Mouse (Mus musculus) kidney, postnatal 36 days (tissue): Measurements from ENCODE around the gene Cd302.

Experiments used
- DNase-seq, 2 experiments: peaks; one replicate each; pipeline ENCODE4 v3.0.0; 2021 to 2022; ENCODE audit warnings: mixed read lengths in 2 of 2

Cd302 gene

DNA sequence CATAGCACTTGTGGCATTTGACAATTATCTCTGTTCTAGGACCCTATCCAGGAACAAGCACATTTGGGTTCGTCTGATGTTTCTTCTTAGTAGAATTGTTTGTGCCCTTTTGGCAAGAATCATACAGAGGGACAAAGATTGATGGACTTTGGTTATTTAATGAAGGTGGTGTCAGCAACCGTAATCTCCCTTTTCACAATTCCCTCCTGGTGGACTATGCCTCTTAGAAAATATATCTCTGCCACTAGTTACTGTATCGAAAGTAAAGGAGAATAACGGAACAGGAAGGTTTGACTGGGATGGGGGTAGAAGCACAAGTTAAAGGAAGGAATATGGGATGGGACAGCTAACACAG lies at the start of gene Cd302:
Gene Cd302, minus strand, starts transcription at position 22 of the 355 bp plus-strand sequence.
- DNase-seq = no peak

DNA sequence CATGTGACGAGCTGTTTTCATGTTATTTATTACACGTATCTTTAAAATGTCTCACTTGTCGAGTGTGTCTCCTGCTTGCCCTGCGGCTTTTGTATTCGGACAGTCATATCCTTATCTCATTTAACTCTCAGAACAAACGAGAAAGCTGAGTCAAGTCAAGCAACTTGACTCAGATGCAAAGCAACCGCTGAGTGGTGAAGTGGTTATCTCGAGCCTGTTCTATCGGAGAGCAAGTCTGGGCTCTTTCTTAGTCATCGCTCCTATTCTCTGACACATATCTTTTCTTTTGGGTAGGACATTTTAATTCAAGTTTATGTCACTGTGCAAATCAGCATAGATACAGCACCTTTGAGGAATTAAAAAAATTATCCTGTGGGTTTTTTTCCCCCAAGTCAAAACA lies 44.4 kb upstream of the Cd302 start:
- no peak for DNase-seq

DNA sequence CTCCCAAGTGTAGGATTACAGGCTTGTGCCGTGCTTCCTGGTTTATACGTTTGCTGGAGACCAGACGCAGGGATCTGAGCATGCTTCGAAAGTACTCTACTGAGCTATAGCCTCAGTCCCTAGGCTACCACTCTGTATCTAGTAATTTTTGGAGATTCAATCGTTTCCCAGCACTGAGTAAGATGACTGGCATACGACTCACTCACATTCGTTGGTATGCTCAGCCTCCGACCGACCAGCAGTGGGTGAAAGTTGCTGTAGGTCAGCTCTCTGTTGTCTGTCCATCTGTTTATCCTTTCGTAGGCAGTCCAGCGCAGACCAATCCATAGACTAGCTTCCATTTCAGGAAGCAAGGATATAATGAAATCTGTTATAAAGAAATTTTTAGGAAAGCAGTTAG lies 43.3 kb upstream of the Cd302 start:
- no peak for DNase-seq

DNA sequence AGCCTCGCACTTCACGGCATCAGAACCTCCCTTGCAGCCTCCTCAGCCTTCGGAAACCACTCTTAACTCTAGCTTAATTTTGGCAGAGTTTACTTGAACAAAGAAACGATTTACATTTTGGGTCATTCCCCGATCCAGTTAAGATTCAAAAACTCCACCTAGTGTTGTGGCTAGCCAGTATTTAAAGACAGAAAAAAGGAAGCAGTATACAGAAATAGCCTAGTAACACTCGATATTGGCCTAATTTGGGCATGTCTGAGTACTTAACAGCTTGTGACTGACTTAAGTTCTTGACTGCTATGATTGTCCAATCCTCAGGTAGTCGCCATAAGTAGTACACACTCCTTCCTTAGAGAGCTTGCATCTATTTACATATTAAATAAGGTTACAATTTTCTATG lies 42.7 kb upstream of the Cd302 start:
- no peak for DNase-seq

DNA sequence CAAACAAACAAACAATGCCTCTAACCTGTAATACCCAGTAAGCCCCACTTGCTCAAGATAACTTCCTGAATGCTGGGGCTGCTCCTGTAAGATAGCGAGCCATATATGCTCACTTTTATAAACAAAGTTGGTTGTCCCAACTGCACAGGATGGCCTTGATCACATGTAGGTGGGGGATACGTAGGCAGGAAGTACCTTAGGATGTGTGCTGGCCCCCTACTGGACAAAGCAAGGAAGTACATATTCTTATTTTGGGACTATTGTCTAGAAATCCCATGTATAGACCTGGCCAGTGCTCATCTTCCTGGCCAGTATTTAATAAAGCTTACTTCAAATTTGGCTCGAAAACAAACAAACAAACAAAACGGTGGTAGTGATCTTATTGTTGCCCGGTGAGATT lies 39.1 kb upstream of the Cd302 start:
- peak in 1 of 2 experiments; percentile 13 for DNase-seq

DNA sequence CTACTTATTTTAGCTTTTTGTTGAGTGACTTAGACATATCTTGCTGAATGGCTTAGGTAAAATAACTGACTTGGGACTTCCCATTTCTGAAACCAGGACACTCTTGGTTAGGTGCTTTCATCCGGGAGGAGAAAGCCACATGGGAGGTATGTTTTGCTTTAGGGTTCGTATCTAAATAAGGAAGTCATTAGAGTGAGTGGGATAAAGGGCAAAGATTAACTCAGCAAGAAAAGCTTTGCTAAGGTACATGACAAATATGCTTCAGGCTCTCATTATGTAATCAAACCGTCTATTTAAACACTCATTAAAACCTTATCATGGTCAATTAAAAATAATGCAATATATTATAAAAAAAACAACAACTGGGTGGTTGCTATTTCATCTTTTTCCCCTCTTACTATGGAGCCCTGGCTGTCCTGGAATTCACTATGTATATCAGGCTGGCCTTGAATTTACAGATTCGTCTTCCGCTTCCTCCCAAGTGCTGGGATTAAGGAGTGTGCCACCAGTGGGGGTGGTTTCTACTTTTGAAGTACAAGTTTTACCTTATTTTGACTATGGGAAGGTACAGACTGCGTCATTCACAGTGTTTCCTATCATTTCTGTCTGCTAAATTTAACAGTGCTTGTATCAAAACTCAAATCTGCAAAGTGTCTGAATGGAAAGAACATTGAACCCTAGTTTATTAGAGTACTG lies 37.9 kb upstream of the Cd302 start:
- no peak for DNase-seq

DNA sequence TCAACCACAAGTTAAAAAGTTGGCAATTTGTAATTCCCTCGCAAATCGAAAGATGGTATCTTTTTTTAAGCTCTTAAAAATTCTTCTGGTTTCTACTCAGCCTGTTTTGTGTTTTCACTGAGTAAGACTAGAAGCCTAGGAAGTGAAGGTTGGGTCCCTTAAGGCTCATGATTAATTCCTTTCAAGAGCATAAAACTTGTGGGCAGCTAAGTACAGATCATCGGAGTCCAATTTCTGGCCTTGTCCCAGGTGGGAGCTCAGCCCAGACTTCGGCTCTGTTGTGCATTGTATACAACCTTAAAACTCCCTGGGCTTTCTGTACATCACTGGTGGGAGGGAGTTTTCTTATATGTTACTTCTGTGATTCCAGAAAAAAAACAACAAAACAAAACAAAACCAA lies 19.5 kb upstream of the Cd302 start:
- DNase-seq = no peak

DNA sequence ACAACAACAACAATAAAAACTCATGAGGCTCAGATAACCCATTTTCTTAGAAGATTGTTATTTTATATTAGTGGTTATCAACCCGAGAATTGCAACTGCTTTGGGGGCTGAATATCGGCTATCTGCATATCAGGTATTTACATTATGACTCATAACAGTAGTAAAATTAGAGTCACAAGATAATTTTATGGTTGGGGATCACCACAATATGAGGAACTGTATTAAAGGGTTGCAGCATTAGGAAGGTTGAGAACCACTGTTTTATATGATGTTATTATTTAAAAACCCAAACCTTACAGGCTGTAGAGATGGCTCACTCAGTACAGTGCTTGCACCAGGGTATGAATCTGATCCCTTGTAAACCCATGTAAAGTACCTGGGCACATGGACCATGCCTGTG lies 15.0 kb upstream of the Cd302 start:
- DNase-seq = no peak

DNA sequence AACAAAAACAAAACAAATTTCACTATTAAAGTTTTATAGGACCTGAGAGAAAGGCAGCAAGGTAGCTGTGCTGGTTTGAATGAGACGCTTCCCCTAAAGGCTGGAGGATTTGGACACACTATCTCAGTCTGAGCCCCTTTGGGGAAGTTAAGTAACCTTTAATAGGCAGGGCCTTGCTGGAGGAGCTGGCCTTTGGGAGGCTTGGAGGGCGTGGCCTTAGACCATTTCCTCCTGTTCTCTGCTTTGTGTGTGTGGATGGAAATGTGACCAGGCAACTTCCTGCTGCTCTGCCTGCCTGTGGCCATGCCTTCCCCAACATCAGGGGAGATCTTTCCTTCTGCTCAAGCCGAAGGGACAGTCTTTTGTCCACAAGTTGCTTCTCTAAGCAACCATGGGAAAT lies 14.0 kb upstream of the Cd302 start:
- DNase-seq = no peak

DNA sequence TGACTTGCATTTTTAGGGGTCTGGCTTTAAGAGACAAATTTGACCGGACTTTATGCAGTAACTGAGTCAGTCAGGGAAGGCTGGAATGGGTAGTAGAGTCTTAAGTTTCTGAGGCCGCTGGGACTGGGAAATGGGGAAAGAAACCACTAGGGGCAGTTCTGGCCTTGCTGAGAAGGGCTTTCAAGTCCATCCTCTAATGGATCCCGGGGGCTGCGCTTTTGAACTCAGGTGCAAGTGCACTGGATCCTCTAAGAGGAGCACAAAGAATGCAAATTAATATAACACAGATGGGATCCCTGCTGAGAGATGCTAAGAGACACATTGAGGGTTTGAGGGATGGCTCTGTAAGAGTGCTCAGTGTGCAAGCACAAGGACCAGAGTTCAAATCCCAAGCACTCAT lies 7.1 kb upstream of the Cd302 start:
- no peak for DNase-seq

DNA sequence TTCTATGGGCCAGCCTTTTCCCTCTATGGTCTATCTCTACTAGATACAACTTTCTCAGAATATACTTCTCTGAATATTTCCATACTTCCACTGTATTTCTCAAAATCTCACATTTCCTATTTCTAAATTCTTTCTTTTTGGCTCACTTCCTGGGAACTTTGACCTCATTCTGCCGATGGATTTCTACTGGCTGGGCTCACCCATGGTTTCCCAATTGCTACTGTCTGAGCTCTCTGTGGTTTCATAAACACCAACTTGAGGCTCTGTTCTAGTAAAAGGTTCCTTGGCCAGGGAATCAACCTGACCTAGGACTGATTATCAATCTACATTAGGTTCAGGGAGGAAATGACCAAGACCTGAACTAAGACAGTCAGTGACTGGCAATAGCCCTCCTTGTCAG lies 5.2 kb upstream of the Cd302 start:
- no peak for DNase-seq

DNA sequence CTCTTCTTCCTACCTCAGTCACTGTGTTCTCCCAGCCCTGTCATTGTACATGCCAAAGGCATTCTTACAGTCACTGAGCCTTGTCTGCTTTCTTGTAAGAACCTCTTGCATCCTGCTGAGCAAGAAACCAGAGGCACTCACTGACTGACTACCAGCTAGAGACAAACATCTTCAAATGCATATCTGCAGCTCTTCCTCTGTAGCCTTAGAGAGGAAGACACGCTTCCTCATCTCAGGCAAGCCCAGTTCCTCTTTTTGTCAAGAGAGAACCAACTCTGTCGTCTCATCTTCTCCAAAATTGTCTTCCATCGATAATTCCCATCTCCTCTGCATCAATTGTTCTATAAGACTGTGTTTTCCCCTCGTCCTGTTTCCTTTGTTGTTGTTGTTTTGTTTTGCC lies 4.3 kb upstream of the Cd302 start:
- no peak for DNase-seq

DNA sequence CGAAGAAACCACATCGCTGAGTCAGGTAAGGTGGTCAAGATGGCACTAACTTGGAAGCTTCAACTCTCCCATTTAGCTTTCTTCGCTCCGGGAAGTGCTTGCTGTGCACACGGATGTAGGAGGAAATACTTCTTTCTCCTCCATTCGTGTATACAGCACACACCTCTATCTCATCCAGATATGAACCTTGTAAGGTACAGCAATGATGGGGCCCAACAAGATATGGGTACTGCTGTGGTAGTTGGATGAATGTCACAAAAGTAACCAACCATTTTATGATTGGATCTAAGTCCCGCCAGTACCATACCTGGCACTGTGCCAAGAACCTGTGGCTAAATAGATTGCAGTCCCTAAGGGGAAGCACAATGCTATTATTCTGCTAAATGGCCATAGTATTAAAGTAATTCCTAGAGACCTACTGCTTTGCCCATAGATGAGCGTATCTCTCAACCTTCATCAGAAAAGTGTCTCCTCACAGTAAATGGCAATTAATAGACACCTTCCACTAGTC lies 874 bp upstream of the Cd302 start:
- DNase-seq = no peak

DNA sequence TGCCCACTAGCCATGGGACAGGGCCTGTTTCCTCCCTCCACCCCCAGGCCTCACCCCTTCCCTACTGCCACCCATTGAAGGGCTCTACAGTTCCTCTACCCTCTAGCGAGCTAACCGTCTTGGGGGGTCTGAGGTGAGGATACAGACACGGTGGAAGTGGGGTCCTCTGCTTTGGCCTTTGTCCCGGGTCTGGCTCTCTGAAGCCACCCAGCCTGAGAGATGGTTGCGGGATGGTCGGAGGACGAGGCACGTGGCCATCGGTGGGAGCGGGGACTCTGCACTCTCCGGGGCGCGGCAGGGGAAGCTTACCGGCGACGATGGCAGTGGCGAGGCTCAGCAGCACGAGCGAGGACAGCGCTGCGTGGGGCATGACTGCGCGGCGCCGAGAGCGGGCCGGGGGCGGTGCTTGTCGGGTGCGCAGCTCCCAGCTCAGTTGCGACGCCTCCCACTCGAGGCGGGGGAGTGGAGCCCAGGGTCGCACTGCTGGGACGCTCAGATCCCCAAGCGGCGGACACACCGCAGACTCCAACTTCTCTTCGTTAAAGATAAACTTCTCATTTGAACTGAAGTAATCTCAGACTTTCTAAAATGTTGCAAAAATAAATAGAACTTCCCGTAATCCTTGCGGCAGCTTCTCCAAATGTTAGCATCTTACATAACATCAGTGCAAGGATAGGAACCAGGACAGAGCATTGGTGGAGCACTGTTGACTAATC lies 379 bp downstream of the Cd302 start:
- DNase-seq = peak; percentile 78 to 88

DNA sequence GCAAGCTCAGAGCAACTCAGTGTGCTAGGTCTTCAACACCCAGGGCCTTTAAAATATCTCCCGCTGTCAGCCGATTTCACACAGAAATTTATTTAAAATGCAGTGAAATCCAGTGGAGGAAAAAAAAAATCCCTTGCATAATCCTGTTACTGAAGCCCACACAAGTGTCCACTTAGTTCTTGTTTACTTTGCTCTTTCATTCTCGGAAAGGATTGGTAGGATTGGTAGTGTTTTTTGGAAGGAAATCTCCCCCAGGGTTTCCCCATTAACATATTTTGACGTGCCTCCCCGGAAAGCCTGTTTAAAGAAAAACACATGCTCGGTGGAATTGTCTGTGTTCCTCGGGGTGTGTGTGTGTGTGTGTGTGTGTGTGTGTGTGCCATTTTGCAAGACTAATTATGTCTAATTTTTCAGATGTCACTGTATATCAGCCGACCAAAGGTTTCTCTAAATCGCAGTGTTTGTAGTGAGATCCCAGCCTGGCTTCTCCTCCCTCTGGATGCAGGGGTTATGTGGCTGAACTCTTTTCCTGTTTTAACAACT lies 1.0 kb downstream of the Cd302 start:
- peak; percentile 15 to 37 for DNase-seq

DNA sequence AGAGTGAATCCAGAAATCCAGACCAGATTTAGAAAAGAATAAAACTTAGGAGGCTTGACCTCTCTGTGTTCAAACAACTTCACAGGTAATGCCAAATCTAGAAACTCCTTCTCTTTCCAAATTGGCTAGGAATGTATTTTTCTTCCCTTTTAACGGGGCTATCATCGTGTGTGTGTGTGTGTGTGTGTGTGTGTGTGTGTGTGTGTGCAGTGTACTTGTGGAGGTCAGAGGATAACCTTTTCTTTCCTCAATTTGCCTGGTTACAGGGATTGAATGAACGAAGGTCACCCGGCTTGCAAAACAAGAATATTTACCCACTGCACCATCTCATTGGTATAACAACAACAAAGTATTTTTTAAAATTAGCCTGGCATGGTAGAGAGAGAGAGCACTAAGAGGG lies 1.7 kb downstream of the Cd302 start:
- DNase-seq = no peak

DNA sequence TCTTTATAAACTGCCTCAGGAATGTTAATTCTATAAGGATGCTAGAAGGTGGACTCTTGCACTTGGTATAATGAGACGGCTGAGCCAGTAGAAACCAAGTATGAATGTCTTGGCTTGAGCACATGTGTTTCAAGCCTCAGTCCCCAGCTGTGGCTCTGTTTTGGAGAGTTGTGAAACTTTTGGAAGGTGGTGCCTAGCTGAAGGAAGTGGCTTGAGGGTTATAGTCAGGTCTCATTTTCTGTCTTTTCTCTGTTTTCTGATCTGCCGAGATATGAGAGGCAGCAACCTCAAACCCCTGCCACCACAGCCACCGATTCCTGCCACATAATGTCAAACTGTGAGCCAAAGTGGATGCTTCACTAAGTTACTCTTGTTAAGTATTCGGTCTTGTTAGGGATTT lies 5.7 kb downstream of the Cd302 start:
- no peak for DNase-seq

DNA sequence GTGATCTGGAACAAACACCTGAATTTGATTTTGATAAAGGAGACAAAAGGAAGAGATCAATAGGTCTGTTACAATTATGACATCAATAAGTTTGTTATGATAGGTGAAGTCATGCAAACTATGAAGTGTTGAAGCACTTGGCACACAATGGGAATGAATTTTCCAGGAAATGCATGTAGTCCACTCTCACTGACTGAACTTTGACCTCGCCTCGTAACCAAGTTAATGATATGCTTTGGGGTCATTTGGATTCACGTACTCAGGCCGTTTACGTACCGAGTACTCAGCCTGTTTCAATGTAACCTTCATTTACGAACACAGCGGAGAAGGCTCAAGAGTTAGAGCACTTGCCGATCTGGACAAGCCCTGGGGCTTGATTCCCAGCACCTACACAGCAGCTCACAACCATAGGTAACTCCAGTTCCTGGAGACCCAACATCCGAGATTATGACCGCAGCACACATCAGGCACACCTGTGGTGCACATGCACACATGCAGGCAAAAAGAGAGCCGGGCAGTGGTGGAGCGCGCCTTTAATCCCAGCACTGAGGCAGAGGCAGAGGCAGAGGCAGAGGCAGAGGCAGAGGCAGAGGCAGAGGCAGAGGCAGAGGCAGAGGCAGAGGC lies 14.3 kb downstream of the Cd302 start:
- DNase-seq = peak; percentile 71 to 82

DNA sequence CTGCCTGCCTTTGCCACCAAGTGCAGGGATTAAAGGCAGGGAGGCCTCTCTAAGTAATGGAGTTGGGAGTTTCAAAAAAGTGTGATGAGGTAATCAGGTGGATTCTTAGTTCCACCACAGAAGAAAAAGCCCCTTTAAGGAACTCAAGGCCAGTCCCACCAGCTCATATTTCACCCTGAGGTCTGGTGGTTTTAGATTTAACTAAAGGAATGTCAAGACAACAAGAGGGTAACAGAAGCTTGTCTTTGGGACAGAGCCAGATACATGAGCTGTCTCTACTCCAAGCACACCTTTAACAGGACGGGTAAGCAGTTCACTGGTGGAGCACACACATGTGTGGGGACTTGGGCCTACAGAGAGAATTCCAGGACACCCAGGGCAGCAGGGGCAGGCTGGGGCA lies 16.7 kb downstream of the Cd302 start:
- DNase-seq = peak in 1 of 2 experiments; percentile 31

DNA sequence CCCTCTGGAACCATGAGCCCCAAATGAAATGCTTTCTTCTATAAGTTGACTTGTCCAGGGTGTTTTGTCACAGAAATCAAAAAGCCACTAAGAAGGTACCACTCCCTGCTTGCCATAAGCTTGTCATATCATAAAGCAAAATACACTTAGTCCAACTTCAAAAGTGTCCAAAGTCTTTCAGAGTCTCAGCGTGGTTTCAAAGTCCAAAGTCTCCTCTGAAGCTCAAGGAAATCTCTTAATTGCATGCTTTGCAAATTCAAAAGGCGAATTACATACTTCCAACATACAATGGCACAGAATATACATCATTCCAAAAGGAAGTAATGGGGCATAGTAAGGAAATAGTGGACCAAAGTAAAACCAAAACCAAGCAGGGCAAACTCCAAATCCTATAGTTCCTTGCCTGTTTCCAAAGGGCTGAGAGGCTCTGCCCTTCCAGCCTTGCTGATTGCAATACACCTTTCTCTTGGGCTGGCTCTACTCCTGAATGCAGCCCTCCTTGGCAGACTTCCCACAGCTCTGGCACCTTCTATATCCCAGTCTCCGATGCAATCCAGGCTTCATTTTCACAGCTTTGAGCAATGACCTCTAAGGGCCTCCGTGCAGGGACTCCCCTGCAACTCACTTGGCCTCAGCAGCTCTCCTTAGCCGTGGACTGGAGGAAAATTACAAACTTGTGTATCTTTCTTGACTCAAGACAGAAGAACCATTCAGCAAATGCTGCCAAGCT lies 23.5 kb downstream of the Cd302 start:
- peak; percentile 17 to 54 for DNase-seq

DNA sequence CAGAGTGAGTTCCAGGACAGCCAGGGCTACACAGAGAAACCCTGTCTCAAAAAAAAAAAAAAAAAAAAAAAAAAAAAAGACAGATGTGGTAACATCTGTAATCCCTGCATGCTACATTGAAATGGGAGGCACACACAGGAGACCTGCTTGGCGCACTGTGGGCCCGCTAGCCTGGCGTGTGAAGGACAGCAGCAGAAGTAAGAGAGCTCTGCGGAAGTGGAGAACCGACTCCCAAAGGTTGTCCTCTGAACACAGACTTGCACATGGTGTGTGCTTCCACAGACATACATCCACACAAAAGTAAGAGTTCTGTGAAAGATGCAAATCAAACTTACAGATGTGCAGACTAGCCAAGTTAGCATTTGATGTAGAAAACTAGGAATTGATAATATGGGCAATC lies 25.1 kb downstream of the Cd302 start:
- no peak for DNase-seq

DNA sequence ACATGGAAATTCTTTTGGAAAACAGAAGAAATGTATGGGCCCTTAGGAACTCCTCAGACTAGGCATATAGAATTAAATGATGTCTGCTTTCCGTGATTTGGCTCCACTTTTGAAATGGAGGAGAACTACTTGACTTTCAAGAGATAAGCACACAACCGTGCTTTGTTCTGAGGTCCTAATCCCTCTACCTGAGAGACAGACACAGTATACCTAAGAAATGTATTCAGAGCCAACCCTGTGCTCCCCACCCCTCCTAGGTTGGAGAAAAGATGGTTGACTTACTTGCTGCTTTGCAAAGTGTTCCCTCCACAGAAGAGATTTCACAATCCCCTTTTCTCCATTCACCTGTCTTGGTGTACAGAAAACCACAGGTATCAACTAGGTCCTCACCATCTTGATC lies 27.5 kb downstream of the Cd302 start:
- no peak for DNase-seq

DNA sequence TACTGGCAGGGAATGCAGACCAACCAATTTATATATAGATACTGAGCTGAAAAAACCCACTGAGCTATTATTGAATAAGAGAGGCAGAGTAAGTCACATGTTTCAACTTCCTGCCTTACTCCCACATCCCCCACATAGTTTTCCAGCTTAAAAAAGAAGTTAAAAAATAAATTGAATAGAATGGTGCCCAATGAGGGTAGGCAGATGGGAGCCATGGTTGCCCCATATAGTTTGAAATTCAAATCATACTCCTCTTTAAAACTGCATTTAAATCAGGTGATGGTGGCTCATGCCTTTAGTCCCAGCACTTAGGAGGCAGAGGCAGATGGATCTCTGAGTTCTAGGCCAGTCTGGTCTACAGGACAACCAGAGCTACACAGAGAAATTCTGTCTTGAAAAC lies 30.8 kb downstream of the Cd302 start:
- DNase-seq = no peak
